Mouse (Mus musculus) heart, embryonic 11.5 days (tissue): ENCODE measurements around the gene Ugt1a6a. TPM values are rescaled to one million over a fixed set of nuclear protein-coding genes. Genes with fewer than 3 reads are reported as not detected.
"Not testable (repeated sequence)": the region's sequence is repeated elsewhere in the genome, so short reads cannot be mapped to it uniquely, and the experiment has no call there.

Experiments
- ATAC-seq: fragments of 200-750 bp; cut with Nextera tagmentation; replicated peaks from 2 replicates; pipeline ENCODE4 v1.8.0; 2017; ENCODE audit warnings: moderate library complexity; ENCODE audit not compliant: insufficient number of reproducible peaks, low FRiP score, low TSS enrichment
- H3K27ac ChIP-seq: fragments of 300-500 bp; sonication (generic); 2 replicates; pipeline ENCODE4 v1.5.1; 2014; ENCODE audit warnings: mild to moderate bottlenecking, low read depth, low read length
- H3K27me3 ChIP-seq: fragments of 300-500 bp; sonication (generic); 2 replicates; pipeline ENCODE4 v1.6.1; 2014; ENCODE audit warnings: mild to moderate bottlenecking, low read length, mixed read lengths; ENCODE audit not compliant: control insufficient read depth, insufficient read depth
- H3K36me3 ChIP-seq: fragments of 300-500 bp; sonication (generic); 2 replicates; pipeline ENCODE4 v1.6.1; 2014; ENCODE audit warnings: mild to moderate bottlenecking, low read length, moderate library complexity, mixed read lengths; ENCODE audit not compliant: control insufficient read depth, insufficient read depth
- H3K4me1 ChIP-seq: fragments of 300-500 bp; sonication (generic); 2 replicates; pipeline ENCODE4 v1.6.1; 2014; ENCODE audit warnings: low read length; ENCODE audit not compliant: control insufficient read depth, insufficient read depth
- H3K4me2 ChIP-seq: fragments of 300-500 bp; sonication (generic); 2 replicates; pipeline ENCODE4 v1.6.1; 2014; ENCODE audit warnings: mild to moderate bottlenecking, moderate library complexity
- H3K4me3 ChIP-seq: fragments of 300-500 bp; sonication (generic); 2 replicates; pipeline ENCODE4 v1.5.1; 2014; ENCODE audit warnings: low read depth, low read length
- H3K9ac ChIP-seq: fragments of 300-500 bp; sonication (generic); 2 replicates; pipeline ENCODE4 v1.6.1; 2014; ENCODE audit warnings: mild to moderate bottlenecking, low read depth, low read length, moderate library complexity
- H3K9me3 ChIP-seq: fragments of 300-500 bp; sonication (generic); replicated peaks from 2 replicates; pipeline ENCODE4 v1.6.1; 2016; ENCODE audit warnings: low read length; ENCODE audit not compliant: control insufficient read depth
- WGBS: fragments of 180-500 bp; shearing (Covaris S2); extraction: QIAGEN DNeasy Blood & Tissue Kit; methylation state at CpG from one replicate; pipeline ENCODE4 v1.1.7; 2014; ENCODE audit not compliant: insufficient replicate concordance; 5-methylcytosine and 5-hydroxymethylcytosine counted together
- polyA plus RNA-seq: library from polyadenylated mRNA; unstranded; fragments of >200 nt; fragmentation: Nextera tagmentation; extraction: Ambion mirVana; gene quantifications from 2 replicates; pipeline ENCODE4 v1.2.1, GENCODE M21; 2014

Ugt1a6a gene
- polyA plus RNA-seq, 1 experiment from 2014 or later, result not detected

DNA sequence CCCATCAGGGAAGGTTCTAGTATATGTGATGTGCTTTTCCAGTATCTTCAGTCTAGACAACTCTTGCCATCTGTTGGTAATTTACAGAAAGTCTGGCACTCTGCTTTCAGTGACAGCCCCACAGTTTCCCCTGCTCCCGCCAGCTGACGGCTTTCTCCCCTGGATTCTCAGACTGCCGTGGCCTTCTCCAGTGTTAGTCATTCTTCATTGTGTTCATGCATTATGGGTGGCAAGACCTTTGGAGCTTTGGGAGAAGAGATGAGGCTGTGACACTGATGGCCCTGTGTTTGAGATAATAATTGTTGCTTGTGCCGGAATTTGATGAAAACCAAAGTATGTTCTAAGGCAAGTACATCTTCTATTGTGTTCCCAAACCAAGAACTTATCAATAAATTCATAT, 84.0 kb downstream of the Ugt1a6a start:
- Histone ChIP-seq H3K9ac (no peak overlapping the region), H3K36me3 (no peaks in the 10 kb centered on the region), H3K4me2 (no peak overlapping the region), H3K9me3 (peaks cover 39% of the 10 kb centered on the region), H3K4me1 (no peaks in the 10 kb centered on the region), H3K27me3 (no peaks in the 10 kb centered on the region), H3K4me3 (no peak overlapping the region), H3K27ac (no peak overlapping the region)
- WGBS, result 49% methylated on average over 4 of the region's 4 CpGs
- no peak for ATAC-seq

DNA sequence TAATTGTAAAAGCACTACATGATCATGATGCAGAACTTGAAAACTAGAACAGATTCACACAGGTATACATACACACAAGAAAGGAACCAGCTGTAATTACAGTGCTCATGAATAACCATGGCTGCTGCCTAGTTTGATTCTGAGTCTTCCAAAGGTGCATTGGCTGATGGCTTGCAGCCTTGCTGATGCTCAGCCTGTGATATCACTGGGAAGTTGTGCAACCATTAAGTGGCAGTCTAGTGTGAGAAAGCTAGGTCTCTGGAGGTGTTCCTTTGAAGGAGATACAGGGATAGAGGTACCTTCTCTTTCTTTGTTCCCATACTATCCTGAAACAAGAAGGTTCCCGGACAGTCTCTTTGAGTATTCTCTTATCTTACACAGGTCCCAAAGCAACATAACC, 84.4 kb downstream of the Ugt1a6a start:
- Histone ChIP-seq H3K4me2 (no peak overlapping the region), H3K4me3 (no peak overlapping the region), H3K36me3 (no peaks in the 10 kb centered on the region), H3K4me1 (no peaks in the 10 kb centered on the region), H3K9ac (no peak overlapping the region), H3K27me3 (no peaks in the 10 kb centered on the region), H3K9me3 (peaks cover 34% of the 10 kb centered on the region), H3K27ac (no peak overlapping the region)
- WGBS, result 18% methylated on average over 1 of the region's 1 CpGs
- no peak for ATAC-seq

DNA sequence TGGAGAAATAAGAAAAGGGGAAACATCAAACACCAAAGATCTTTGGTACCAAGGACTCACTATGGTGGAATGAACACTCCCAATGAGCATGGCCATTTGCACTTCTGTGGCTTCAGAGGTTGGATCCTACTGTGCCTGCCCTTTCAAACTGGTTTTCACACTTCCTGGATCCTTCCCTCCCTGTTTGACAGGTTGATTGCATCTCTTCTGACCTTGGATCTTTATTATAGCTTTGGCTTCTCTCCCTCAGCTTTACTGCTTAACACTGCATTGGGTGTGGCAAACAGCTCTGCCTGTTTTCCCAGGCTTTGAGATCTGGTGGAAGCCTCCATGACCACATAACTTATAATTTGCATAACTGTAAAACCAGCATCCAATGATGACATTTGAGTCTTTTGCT, 85.7 kb downstream of the Ugt1a6a start:
- H3K27ac ChIP-seq, result no peak overlapping the region
- peaks cover 25% of the 10 kb centered on the region for H3K9me3 ChIP-seq
- no peak overlapping the region for H3K9ac ChIP-seq
- H3K36me3 ChIP-seq, result no peaks in the 10 kb centered on the region
- no peak overlapping the region for H3K4me2 ChIP-seq
- no peak for ATAC-seq
- H3K4me1 ChIP-seq, result no peaks in the 10 kb centered on the region
- H3K27me3 ChIP-seq, result no peaks in the 10 kb centered on the region
- no peak overlapping the region for H3K4me3 ChIP-seq

DNA sequence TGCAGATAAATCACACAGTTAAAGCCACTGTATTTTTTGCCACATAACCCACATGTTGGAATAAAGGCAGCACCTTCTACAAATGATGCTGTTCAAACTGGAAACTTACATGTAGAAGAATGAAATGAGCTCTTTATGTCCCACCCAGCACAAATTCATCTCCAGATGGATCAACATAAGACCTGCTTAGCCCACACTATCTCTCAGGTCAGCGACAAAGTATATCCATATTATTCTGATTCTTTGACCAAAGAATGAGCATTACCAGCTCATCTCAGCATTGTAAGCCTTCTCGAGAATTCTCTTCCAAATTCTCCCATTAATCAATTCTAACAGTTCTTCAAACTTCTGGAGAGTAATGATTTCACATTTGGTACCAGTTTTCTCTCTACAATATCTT, 87.6 kb downstream of the Ugt1a6a start:
- Histone ChIP-seq H3K27me3 (no peaks in the 10 kb centered on the region), H3K9ac (no peak overlapping the region), H3K4me2 (no peak overlapping the region), H3K9me3 (peaks cover 26% of the 10 kb centered on the region), H3K4me1 (no peaks in the 10 kb centered on the region), H3K4me3 (no peak overlapping the region), H3K36me3 (no peaks in the 10 kb centered on the region), H3K27ac (no peak overlapping the region)
- no peak for ATAC-seq
- 38% methylated on average over 2 of the region's 2 CpGs for WGBS

DNA sequence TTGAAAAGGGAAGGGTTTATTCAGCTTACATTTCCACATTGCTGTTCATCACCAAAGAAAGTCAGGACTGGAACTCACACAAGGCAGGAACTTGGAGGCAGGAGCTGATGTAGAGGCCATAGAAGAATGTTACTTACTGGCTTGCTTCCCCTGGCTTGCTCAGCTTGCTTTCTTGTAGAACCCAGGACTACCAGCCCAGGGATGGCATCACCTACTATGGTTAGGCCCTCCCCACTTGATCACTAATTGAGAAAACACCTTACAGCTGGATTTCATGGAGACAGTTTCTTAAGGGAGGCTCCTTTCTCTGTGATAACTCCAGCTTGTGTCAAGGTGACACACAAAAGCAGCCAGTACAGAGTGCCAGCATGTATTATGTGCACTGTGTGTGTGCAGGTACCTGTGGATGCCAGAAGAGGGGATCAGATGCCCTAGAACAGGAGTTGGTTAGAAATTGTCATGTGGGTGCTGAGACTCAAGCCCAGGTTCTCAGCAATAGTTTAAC, 88.5 kb downstream of the Ugt1a6a start:
- not testable (repeated sequence) for H3K4me2 ChIP-seq, H3K27ac ChIP-seq, H3K36me3 ChIP-seq, H3K4me3 ChIP-seq, H3K27me3 ChIP-seq, H3K4me1 ChIP-seq, H3K9ac ChIP-seq, ATAC-seq
- peaks cover 29% of the 10 kb centered on the region for H3K9me3 ChIP-seq

DNA sequence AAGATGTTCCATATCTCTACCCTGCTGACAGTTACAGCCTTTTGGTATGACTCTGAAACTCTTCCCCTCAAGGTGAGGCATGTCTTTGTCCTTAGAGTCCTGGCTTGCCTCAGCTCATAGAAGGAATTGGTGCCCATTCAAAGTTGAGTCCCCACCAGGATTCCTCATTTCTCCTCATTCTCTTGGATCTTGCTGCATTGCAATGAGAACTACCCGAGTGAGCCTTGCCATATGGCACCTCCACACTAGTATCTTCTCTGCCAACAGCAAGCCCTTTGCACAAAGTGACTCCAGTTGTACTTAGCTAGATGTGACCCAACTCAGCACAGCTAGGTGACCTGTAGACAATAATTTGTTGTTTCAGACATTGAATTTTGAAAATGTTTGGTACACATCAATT, 89.0 kb downstream of the Ugt1a6a start:
- no peak overlapping the region for H3K4me3 ChIP-seq
- H3K4me2 ChIP-seq, result no peak overlapping the region
- H3K9me3 ChIP-seq, result peaks cover 35% of the 10 kb centered on the region
- H3K9ac ChIP-seq, result no peak overlapping the region
- H3K27me3 ChIP-seq, result no peaks in the 10 kb centered on the region
- no peak for ATAC-seq
- WGBS, result 47% methylated on average over 1 of the region's 1 CpGs
- H3K4me1 ChIP-seq, result no peaks in the 10 kb centered on the region
- no peak overlapping the region for H3K27ac ChIP-seq
- H3K36me3 ChIP-seq, result no peaks in the 10 kb centered on the region

DNA sequence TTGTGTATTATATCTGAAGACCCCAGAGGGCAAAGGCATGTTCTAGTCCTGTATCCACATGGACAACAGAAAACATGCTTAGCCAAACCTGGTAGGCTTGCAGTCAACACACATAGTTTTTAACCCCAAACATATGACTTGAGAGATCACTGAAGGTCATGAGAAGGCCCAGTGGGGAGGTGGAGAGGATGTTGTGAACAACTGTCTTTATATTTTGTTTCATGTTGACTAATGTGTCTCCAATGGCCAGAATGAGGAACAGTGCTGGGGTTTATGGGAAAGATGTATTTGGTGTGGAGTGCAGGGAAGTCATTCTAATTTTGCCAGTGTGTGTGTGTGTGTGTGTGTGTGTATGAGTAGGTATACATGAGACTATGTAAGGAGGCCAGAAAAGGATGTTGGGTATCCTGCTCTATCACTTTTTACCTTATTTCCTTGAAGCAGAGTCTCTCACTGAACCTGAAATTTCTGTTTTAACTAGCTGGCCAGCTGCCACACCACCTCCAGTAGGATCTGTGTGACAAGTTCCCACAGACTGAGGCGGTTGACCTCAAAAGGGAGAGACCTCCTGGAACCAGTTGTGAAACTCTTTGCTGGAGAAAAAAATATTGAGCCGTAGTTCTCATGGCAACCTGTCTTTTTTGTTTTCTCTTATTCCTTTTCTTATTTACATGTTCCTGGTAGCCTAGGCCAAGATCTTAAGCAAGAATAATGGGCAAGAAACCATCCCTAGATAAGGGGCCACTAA, 89.6 kb downstream of the Ugt1a6a start:
- no peak overlapping the region for H3K4me2 ChIP-seq
- no peak for ATAC-seq
- H3K4me1 ChIP-seq, result no peaks in the 10 kb centered on the region
- peaks cover 41% of the 10 kb centered on the region for H3K9me3 ChIP-seq
- WGBS, result 71% methylated on average over 2 of the region's 2 CpGs
- H3K9ac ChIP-seq, result no peak overlapping the region
- H3K27me3 ChIP-seq, result no peaks in the 10 kb centered on the region
- no peak overlapping the region for H3K27ac ChIP-seq
- no peak overlapping the region for H3K4me3 ChIP-seq
- H3K36me3 ChIP-seq, result no peaks in the 10 kb centered on the region

DNA sequence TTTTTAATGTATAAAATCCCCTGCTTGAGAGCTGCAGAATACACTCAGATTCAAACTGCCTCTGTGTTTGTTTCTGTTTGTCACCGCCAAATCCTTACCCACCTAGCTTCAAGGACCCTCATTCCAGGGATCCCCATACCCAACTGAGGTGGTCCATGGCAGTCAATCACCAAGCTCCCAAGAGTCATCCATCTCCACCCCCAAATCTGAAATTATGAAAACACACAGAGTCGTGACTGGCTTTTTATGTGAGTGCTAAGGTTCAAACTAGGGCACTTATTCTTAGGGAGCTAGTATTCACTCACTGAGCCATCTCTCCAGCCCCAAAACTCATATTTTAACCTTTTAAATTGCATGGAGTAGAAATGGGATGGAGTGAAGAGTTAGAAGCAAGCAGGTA, 90.7 kb downstream of the Ugt1a6a start:
- H3K4me2 ChIP-seq, ATAC-seq, H3K36me3 ChIP-seq, H3K27me3 ChIP-seq, H3K27ac ChIP-seq, H3K9ac ChIP-seq, H3K4me1 ChIP-seq, H3K4me3 ChIP-seq: not testable (repeated sequence)
- peaks cover 52% of the 10 kb centered on the region for H3K9me3 ChIP-seq
- 49% methylated on average over 2 of the region's 2 CpGs for WGBS

DNA sequence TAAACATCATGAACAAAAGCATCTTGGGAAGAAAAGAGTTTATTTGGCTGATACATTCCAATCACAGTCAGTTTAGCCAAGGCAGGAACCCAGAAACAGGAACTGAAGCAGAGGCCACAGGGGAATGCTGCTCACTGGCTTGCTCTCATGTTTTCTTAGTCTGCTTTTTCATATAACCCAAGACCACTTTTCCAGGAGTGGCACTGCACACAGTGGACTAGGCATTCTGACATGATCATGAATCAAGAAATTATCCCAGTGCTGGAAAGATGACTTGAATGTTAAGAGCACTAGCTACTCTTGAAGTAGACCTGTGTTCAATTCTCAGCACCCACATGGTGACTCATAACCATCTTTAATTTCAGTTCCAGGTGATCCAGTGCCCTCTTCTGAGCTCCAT, 91.1 kb downstream of the Ugt1a6a start:
- ATAC-seq, result no peak
- Histone ChIP-seq H3K27me3 (no peaks in the 10 kb centered on the region), H3K9me3 (peaks cover 56% of the 10 kb centered on the region), H3K9ac (no peak overlapping the region), H3K4me2 (no peak overlapping the region), H3K4me1 (no peaks in the 10 kb centered on the region), H3K36me3 (no peaks in the 10 kb centered on the region), H3K4me3 (no peak overlapping the region), H3K27ac (no peak overlapping the region)
